Mouse (Mus musculus) CH12.LX (cell line): ENCODE data around the gene Rab14. TPM values are rescaled to one million over a fixed set of nuclear protein-coding genes. Genes with fewer than 3 reads are reported as not detected.

ENCODE experiments used
- DNase-seq: peaks from one replicate; pipeline ENCODE4 v3.0.0-alpha.2; 2013; ENCODE audit errors: extremely low read depth
- H3K27ac ChIP-seq: 2 replicates; pipeline ENCODE4 v1.5.1; 2012; ENCODE audit warnings: low read depth, mild to moderate bottlenecking, control low read depth, moderate library complexity; ENCODE audit not compliant: insufficient read depth
- H3K27me3 ChIP-seq: replicated peaks from 2 replicates; pipeline ENCODE3; 2012; ENCODE audit warnings: inconsistent platforms
- H3K36me3 ChIP-seq, 2 experiments: replicated peaks in 1 of 2; 2 replicates each; pipeline versions ENCODE3 to v1.6.1; 2012; ENCODE audit warnings: inconsistent platforms in 1 of 2, low read length in 1 of 2, mild to moderate bottlenecking in 1 of 2, mixed read lengths in 1 of 2, moderate library complexity in 1 of 2; ENCODE audit not compliant: control insufficient read depth in 1 of 2, insufficient read depth in 1 of 2
- H3K4me1 ChIP-seq, 2 experiments: 2 replicates each; pipeline ENCODE4 v1.6.1; 2012; ENCODE audit warnings: inconsistent platforms in 1 of 2, moderate library complexity in 1 of 2; ENCODE audit not compliant: insufficient read depth in 2 of 2, control insufficient read depth in 1 of 2
- H3K4me2 ChIP-seq: 2 replicates; pipeline ENCODE4 v1.6.1; 2012; ENCODE audit warnings: low read depth, mild to moderate bottlenecking, control low read depth; ENCODE audit not compliant: poor library complexity, insufficient read depth, severe bottlenecking
- H3K4me3 ChIP-seq, 3 experiments: fragments of 150-350 bp in 1 of 3; sonication (generic) in 1 of 3; replicated peaks in 1 of 3; 2 replicates each; pipeline versions ENCODE3 to v1.5.1; 2011 to 2012; ENCODE audit warnings: low read depth in 2 of 3, low read length in 2 of 3, mild to moderate bottlenecking in 2 of 3, moderate library complexity in 2 of 3, control low read depth in 1 of 3, improper control_type of control experiment in 1 of 3, inconsistent platforms in 1 of 3, mixed read lengths in 1 of 3; ENCODE audit not compliant: poor library complexity in 1 of 3
- H3K79me2 ChIP-seq: replicated peaks from 2 replicates; pipeline ENCODE4 v1.6.1; 2012; ENCODE audit warnings: mild to moderate bottlenecking, moderate library complexity; ENCODE audit not compliant: control insufficient read depth, poor library complexity, insufficient read depth, severe bottlenecking; ENCODE audit errors: extremely low read depth
- H3K9ac ChIP-seq: 2 replicates; pipeline ENCODE4 v1.6.1; 2012; ENCODE audit warnings: low read depth, mild to moderate bottlenecking, control low read depth, moderate library complexity; ENCODE audit not compliant: insufficient read depth
- H3K9me3 ChIP-seq: replicated peaks from 2 replicates; pipeline ENCODE3; 2012; ENCODE audit warnings: low read length, inconsistent platforms, mixed read lengths
- CTCF ChIP-seq, 2 experiments: IDR thresholded peaks in 1 of 2; conservative IDR thresholded peaks in 1 of 2; 2 replicates each; pipeline ENCODE4 v1.5.1; 2011 to 2012; ENCODE audit warnings: low read depth in 2 of 2, low read length in 2 of 2, improper control_type of control experiment in 1 of 2, inconsistent platforms in 1 of 2, mild to moderate bottlenecking in 1 of 2, moderate library complexity in 1 of 2
- E2F4 ChIP-seq: IDR thresholded peaks from 2 replicates; pipeline ENCODE4 v1.6.1; 2011; ENCODE audit warnings: low read depth, low read length, improper control_type of control experiment; ENCODE audit not compliant: insufficient replicate concordance
- ELF1 ChIP-seq: IDR thresholded peaks from 2 replicates; pipeline ENCODE4 v1.6.1; 2014; ENCODE audit warnings: low read depth, mild to moderate bottlenecking, inconsistent platforms, low read length, improper control_type of control experiment
- EP300 ChIP-seq: IDR thresholded peaks from 2 replicates; pipeline ENCODE4 v1.6.1; 2011; ENCODE audit warnings: low read length, improper control_type of control experiment
- GABPA ChIP-seq: IDR thresholded peaks from 2 replicates; pipeline ENCODE4 v1.6.1; 2012; ENCODE audit warnings: low read depth, low read length, improper control_type of control experiment, inconsistent platforms; ENCODE audit not compliant: insufficient replicate concordance
- JUND ChIP-seq: conservative IDR thresholded peaks from 2 replicates; pipeline ENCODE4 v1.6.1; 2011; ENCODE audit warnings: low read depth, low read length, improper control_type of control experiment
- RAD21 ChIP-seq: IDR thresholded peaks from 2 replicates; pipeline ENCODE4 v1.6.1; 2011; ENCODE audit warnings: low read depth, mild to moderate bottlenecking, low read length, improper control_type of control experiment, moderate library complexity
- RCOR1 ChIP-seq: conservative IDR thresholded peaks from 2 replicates; pipeline ENCODE4 v1.6.1; 2012; ENCODE audit warnings: low read depth, mild to moderate bottlenecking, inconsistent platforms, low read length, improper control_type of control experiment
- SIN3A ChIP-seq: IDR thresholded peaks from 2 replicates; pipeline ENCODE4 v1.6.1; 2012; ENCODE audit warnings: low read length, improper control_type of control experiment, inconsistent platforms
- UBTF ChIP-seq: IDR thresholded peaks from 2 replicates; pipeline ENCODE4 v1.6.1; 2012; ENCODE audit warnings: low read depth, mild to moderate bottlenecking, inconsistent platforms, low read length, improper control_type of control experiment, moderate library complexity
- USF1 ChIP-seq: IDR thresholded peaks from 2 replicates; pipeline ENCODE4 v1.6.1; 2014; ENCODE audit warnings: low read depth, mild to moderate bottlenecking, inconsistent platforms, low read length, improper control_type of control experiment
- USF2 ChIP-seq: conservative IDR thresholded peaks from 2 replicates; pipeline ENCODE4 v1.6.1; 2011; ENCODE audit warnings: low read depth, low read length, improper control_type of control experiment
- ZKSCAN1 ChIP-seq: IDR thresholded peaks from 2 replicates; pipeline ENCODE4 v1.6.1; 2012; ENCODE audit warnings: low read depth, inconsistent platforms, low read length, improper control_type of control experiment, borderline replicate concordance
- ZMIZ1 ChIP-seq: IDR thresholded peaks from 2 replicates; pipeline ENCODE4 v1.6.1; 2012; ENCODE audit warnings: low read depth, mild to moderate bottlenecking, inconsistent platforms, low read length, improper control_type of control experiment
- dilution Hi-C: fragments of 300-500 bp; cut with MboI; formaldehyde crosslinking; loops from 2 replicates; pipeline ENCODE4 v1.14.3; 2020; ENCODE audit warnings: low sequenced_read_pairs; ENCODE audit not compliant: extremely low pct_unique_long_range_greater_than_20kb, extremely low pct_ligation_motif_present
- in situ Hi-C: fragments of 300-500 bp; cut with MboI; formaldehyde crosslinking; loops from 3 replicates; pipeline ENCODE4 v1.14.3; 2019; ENCODE audit warnings: low sequenced_read_pairs, low pct_ligation_motif_present, low pct_unique_long_range_greater_than_20kb, mixed read lengths
- polyA plus RNA-seq: library from polyadenylated mRNA; unstranded; fragments of >175 nt; gene quantifications from 2 replicates; pipeline ENCODE4 v1.2.1, GENCODE M21; 2012; ENCODE audit warnings: low read depth; ENCODE audit not compliant: insufficient read length
- total RNA-seq, 2 experiments: library from RNA; depleted of rRNA; stranded (reverse); fragments of 300-350 nt in 1 of 2; fragments of >200 nt in 1 of 2; gene quantifications; 2 replicates each; pipeline ENCODE4 v1.2.3; 2012 to 2014

The Rab14 gene
- total and polyA plus RNA-seq, 3 experiments, result 26.8 to 94.4 (median 66.2) TPM

DNA sequence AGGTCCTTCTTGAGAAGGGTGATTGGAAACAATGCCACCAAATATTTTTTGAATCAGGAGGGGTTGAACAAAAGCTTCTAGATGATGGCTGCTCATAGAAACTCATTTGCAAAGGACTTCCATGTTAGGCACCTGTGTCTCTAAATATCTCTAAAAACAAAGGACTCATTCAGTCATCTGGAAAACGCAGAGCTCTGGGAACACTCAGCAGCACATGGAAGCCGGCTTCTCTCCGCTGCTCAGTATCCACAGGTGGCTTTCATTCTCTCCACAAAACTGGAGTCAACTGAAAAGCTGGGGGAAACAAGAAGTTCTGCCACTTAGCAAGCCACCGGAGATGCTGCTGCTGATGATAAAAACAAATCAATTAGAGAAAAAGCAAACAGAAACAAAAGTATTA is 27.2 kb upstream of the Rab14 start:
- Histone ChIP-seq H3K36me3 (no peaks in the 10 kb centered on the region), H3K79me2 (no peaks in the 10 kb centered on the region), H3K4me3 (no peak overlapping the region), H3K4me2 (no peak overlapping the region), H3K27ac (no peak overlapping the region), H3K27me3 (no peaks in the 10 kb centered on the region), H3K9ac (no peak overlapping the region), H3K4me1 (peaks cover 6 to 28% of the 10 kb centered on the region in 2 experiments), H3K9me3 (no peaks in the 10 kb centered on the region)
- dilution Hi-C loops (no loop called here), in situ Hi-C loops (loop anchor here (10.0 kb wide), 1 partner anchor 167 kb away; the partner anchor contains the start of gene 4930402F06Rik)
- TF ChIP-seq CTCF (conservative IDR thresholded peaks at IDR 0.05 in 1 of 2, IDR thresholded peaks at IDR 0.05 in 1 of 2; ENCODE audit: low read depth in 2 of 2, low read length in 2 of 2) (no peak), GABPA (no peak), USF2 (no peak)
- no peak for DNase-seq

DNA sequence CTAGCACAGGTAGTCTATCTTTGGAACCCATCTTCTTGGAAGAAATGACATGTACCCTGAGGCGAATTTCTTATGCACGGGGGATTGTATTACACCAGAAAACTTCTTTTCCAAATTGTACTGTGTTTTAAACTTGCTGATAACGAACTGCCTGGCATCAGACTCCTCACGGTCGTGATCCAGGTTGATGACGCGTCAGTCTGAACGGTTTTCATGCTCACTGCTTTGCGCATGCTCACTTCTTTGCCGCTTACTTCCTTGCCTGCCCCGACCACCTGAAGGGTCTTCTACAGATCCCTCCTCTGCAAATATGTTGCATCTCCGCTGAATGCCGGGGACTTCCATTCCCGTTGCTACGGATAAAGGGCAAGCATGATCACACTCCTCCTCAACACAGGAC is 23.4 kb upstream of the Rab14 start:
- Histone ChIP-seq H3K79me2 (no peaks in the 10 kb centered on the region), H3K4me3 (no peak overlapping the region), H3K4me1 (peaks cover 0 to 6% of the 10 kb centered on the region in 2 experiments; a peak in 1 of 4 replicates), H3K27ac (no peak overlapping the region), H3K9ac (no peak overlapping the region), H3K4me2 (no peak overlapping the region), H3K36me3 (no peaks in the 10 kb centered on the region), H3K9me3 (no peaks in the 10 kb centered on the region), H3K27me3 (no peaks in the 10 kb centered on the region)
- in situ Hi-C loops (loop anchor here (10.0 kb wide), 1 partner anchor 171 kb away; the partner anchor contains the start of gene 4930402F06Rik), dilution Hi-C loops (no loop called here)
- no peak for DNase-seq
- no peak for TF ChIP-seq ZMIZ1
- TF ChIP-seq ZKSCAN1, result no peak
- TF ChIP-seq JUND, result no peak
- TF ChIP-seq UBTF, result no peak
- TF ChIP-seq RAD21, result no peak
- no peak for TF ChIP-seq USF1
- TF ChIP-seq ELF1, result no peak
- TF ChIP-seq SIN3A, result no peak
- no peak for TF ChIP-seq E2F4
- no peak for TF ChIP-seq RCOR1
- no peak for TF ChIP-seq EP300
